Mouse (Mus musculus): ENCODE measurements around the gene Des. TPM values are rescaled to one million over a fixed set of nuclear protein-coding genes. Genes with fewer than 3 reads are reported as not detected.

The Des gene
- polyA plus RNA-seq, 1 experiment from 2014 or later, result 93.2 TPM

- H3K36me3 ChIP-seq, result 0 out of 2 replicates have a peak, but pooled peaks cover 3% of the 10 kb centered on the region
- H3K4me3 ChIP-seq (replicated peaks), result peak overlapping the region; percentile 17
- no peak overlapping the region for H3K27ac ChIP-seq
- H3K4me2 ChIP-seq, result peak overlapping the region; percentile 46
- peaks cover 23% of the 10 kb centered on the region; the same call in 1 of the 2 replicates for H3K4me1 ChIP-seq
- no peak overlapping the region for H3K9ac ChIP-seq
- 25% methylated on average over 94 of the region's 94 CpGs for WGBS
- H3K27me3 ChIP-seq (replicated peaks), result peaks cover 38% of the 10 kb centered on the region
- no peak for ATAC-seq (ENCODE audit: insufficient read depth, low FRiP score, low read depth)
- H3K9me3 ChIP-seq, result no peaks in the 10 kb centered on the region
Measured at GRCm38 (mm10) chr1:75387929-75388897, 28.1 kb downstream of the Des start.

GRCm38 (mm10) chr1:75388898-75389515 is 28.9 kb downstream of the Des start:
- no peak overlapping the region for H3K4me3 ChIP-seq (replicated peaks)
- no peak overlapping the region for H3K27ac ChIP-seq
- H3K9me3 ChIP-seq, result no peaks in the 10 kb centered on the region
- 42% methylated on average over 23 of the region's 23 CpGs for WGBS
- no peak overlapping the region for H3K9ac ChIP-seq
- peak overlapping the region; percentile 46 for H3K4me2 ChIP-seq
- peaks cover 23% of the 10 kb centered on the region; the same call in 1 of the 2 replicates for H3K4me1 ChIP-seq
- peaks cover 38% of the 10 kb centered on the region for H3K27me3 ChIP-seq (replicated peaks)
- 0 out of 2 replicates have a peak, but pooled peaks cover 3% of the 10 kb centered on the region for H3K36me3 ChIP-seq
- no peak for ATAC-seq (ENCODE audit: insufficient read depth, low FRiP score, low read depth)

GRCm38 (mm10) chr1:75393139-75393538 is 33.0 kb downstream of the Des start:
- ATAC-seq (ENCODE audit: insufficient read depth, low FRiP score, low read depth), result peak; percentile 33; the same call in 1 of the 2 replicates
- 0 out of 2 replicates have a peak, but pooled peaks cover 6% of the 10 kb centered on the region for H3K36me3 ChIP-seq
- peak overlapping the region; percentile 38 for H3K27ac ChIP-seq
- H3K4me1 ChIP-seq, result peaks cover 9% of the 10 kb centered on the region; the same call in 1 of the 2 replicates
- H3K27me3 ChIP-seq (replicated peaks), result peaks cover 13% of the 10 kb centered on the region
- H3K4me2 ChIP-seq, result no peak overlapping the region
- no peak overlapping the region for H3K9ac ChIP-seq
- H3K9me3 ChIP-seq, result no peaks in the 10 kb centered on the region
- 64% methylated on average over 9 of the region's 9 CpGs for WGBS
- H3K4me3 ChIP-seq (replicated peaks), result no peak overlapping the region

DNA sequence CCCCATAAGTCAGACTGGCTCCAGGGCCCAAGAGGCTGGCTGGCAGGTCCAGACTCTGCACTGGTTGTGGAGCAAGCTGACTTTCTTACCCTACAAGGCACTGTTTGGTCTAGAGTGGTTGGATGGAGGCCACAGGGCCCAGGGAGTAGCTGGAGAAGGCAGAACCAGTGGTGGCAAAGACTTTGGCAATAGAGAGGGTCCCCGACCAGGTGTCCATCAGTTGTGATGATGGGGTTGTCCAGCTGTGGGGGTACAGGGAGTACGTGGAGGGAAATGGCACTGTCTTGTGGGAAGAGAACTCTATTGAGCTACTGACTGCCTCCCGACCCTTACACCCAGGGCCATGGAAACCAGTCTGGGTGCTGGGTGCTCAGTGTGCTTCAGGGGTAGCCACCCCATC is 33.7 kb downstream of the Des start:
- H3K27me3 ChIP-seq (replicated peaks), result peaks cover 6% of the 10 kb centered on the region; the same call in 1 of the 2 replicates
- 92% methylated on average over 3 of the region's 3 CpGs for WGBS
- no peak overlapping the region for H3K4me3 ChIP-seq (replicated peaks)
- H3K9me3 ChIP-seq, result no peaks in the 10 kb centered on the region
- 0 out of 2 replicates have a peak overlapping the region, but pooled peaks have one; percentile 38 for H3K27ac ChIP-seq
- ATAC-seq (ENCODE audit: insufficient read depth, low FRiP score, low read depth), result no peak
- peaks cover 3% of the 10 kb centered on the region for H3K4me1 ChIP-seq
- no peak overlapping the region for H3K9ac ChIP-seq
- H3K36me3 ChIP-seq, result 0 out of 2 replicates have a peak, but pooled peaks cover 4% of the 10 kb centered on the region
- H3K4me2 ChIP-seq, result no peak overlapping the region

DNA sequence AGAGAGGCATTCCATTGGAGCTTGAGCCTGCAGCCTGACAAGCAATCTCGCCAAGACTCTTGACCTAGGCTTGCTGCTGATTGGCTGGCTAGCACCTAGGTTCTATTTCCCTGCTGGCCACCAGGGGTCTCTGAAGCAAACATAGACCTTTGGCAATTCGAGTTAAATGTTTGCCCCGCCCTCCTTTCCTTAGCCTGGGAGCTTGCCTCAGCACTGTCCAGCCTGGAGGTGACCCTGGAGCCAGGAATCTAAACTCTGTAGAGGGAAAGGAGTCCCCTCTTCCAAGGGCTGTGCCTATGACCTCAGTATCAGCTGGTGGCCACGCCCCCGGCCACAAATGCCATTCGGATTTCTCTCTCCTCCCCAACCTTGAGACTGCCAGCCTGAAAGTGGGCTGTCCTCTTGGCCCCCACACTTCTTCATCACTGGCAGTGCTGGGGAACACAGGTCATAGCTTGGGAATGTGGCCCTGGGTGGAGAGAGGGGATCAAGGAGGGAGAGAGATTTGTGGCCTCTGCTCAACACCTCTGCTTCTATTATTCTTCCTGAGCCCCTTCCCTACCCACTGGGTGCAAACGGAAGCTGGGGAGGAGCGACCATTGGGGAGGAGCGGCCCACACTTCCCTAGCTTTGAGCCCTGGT is 38.8 kb downstream of the Des start:
- ATAC-seq (ENCODE audit: insufficient read depth, low FRiP score, low read depth), result peak; percentile 51; the same call in 1 of the 2 replicates
- Histone ChIP-seq H3K9ac (no peak overlapping the region), H3K4me2 (peak overlapping the region; percentile 50; the same call in 1 of the 2 replicates), H3K4me3 (replicated peaks) (no peak overlapping the region), H3K9me3 (no peaks in the 10 kb centered on the region), H3K27me3 (replicated peaks) (no peaks in the 10 kb centered on the region), H3K27ac (peak overlapping the region; percentile 81), H3K4me1 (peaks cover 22% of the 10 kb centered on the region), H3K36me3 (peaks cover 8% of the 10 kb centered on the region)
- 11% methylated on average over 9 of the region's 9 CpGs for WGBS

GRCm38 (mm10) chr1:75399755-75400492 is 39.8 kb downstream of the Des start:
- no peak overlapping the region for H3K9ac ChIP-seq

GRCm38 (mm10) chr1:75400493-75401115 is 40.5 kb downstream of the Des start:
- Histone ChIP-seq H3K4me3 (replicated peaks) (peak overlapping the region; percentile 27; the same call in 1 of the 2 replicates), H3K27me3 (replicated peaks) (no peaks in the 10 kb centered on the region), H3K4me2 (peak overlapping the region; percentile 50), H3K27ac (peak overlapping the region; percentile 81), H3K9ac (no peak overlapping the region), H3K4me1 (peaks cover 22% of the 10 kb centered on the region), H3K36me3 (peaks cover 4% of the 10 kb centered on the region), H3K9me3 (no peaks in the 10 kb centered on the region)
- WGBS, result 32% methylated on average over 6 of the region's 6 CpGs
- ATAC-seq (ENCODE audit: insufficient read depth, low FRiP score, low read depth), result no peak

More at GRCm38 (mm10) chr1:75399755-75400492, 39.8 kb downstream of the Des start:
- Histone ChIP-seq H3K27ac (peak overlapping the region; percentile 81), H3K4me2 (peak overlapping the region; percentile 50), H3K27me3 (replicated peaks) (no peaks in the 10 kb centered on the region), H3K4me1 (peaks cover 22% of the 10 kb centered on the region), H3K36me3 (peaks cover 8% of the 10 kb centered on the region), H3K4me3 (replicated peaks) (peak overlapping the region; percentile 27), H3K9me3 (no peaks in the 10 kb centered on the region)
- 11% methylated on average over 15 of the region's 15 CpGs for WGBS
- peak; percentile 88 for ATAC-seq (ENCODE audit: insufficient read depth, low FRiP score, low read depth)

- H3K36me3 ChIP-seq, result peaks cover 12% of the 10 kb centered on the region
- WGBS, result 81% methylated on average over 3 of the region's 3 CpGs
Measured at GRCm38 (mm10) chr1:75405547-75405946, 45.4 kb downstream of the Des start.

DNA sequence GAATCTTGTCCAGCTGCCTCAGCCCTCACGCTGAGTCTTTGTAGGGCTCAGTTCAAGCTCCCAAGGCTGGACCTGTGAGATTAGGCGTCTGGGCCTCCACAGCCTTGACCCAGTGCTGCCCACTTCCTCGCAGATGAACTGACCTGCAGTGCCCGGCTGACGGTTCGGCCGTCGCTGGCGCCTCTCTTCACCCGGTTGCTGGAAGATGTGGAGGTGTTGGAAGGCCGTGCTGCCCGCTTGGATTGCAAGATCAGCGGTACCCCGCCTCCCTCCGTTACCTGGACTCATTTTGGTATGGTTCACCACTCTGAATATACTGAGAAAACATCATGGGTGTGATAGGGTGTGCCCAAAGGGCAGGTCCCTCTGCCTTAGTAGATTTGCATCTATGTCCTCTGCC is 46.0 kb downstream of the Des start:
- no peak overlapping the region for H3K4me3 ChIP-seq (replicated peaks)
- H3K9ac ChIP-seq, result no peak overlapping the region
- no peak overlapping the region for H3K27ac ChIP-seq
- H3K4me2 ChIP-seq, result no peak overlapping the region
- no peaks in the 10 kb centered on the region for H3K4me1 ChIP-seq
- 94% methylated on average over 15 of the region's 15 CpGs for WGBS
- no peaks in the 10 kb centered on the region for H3K27me3 ChIP-seq (replicated peaks)
- H3K36me3 ChIP-seq, result peaks cover 12% of the 10 kb centered on the region
- H3K9me3 ChIP-seq, result no peaks in the 10 kb centered on the region
- ATAC-seq (ENCODE audit: insufficient read depth, low FRiP score, low read depth), result no peak

More at GRCm38 (mm10) chr1:75405547-75405946, 45.4 kb downstream of the Des start:
- H3K4me1 ChIP-seq, result peaks cover 4% of the 10 kb centered on the region
- no peak for ATAC-seq (ENCODE audit: insufficient read depth, low FRiP score, low read depth)
- H3K4me3 ChIP-seq (replicated peaks), result no peak overlapping the region
- no peaks in the 10 kb centered on the region for H3K27me3 ChIP-seq (replicated peaks)
- H3K27ac ChIP-seq, result no peak overlapping the region
- H3K9ac ChIP-seq, result no peak overlapping the region
- H3K4me2 ChIP-seq, result no peak overlapping the region
- no peaks in the 10 kb centered on the region for H3K9me3 ChIP-seq

DNA sequence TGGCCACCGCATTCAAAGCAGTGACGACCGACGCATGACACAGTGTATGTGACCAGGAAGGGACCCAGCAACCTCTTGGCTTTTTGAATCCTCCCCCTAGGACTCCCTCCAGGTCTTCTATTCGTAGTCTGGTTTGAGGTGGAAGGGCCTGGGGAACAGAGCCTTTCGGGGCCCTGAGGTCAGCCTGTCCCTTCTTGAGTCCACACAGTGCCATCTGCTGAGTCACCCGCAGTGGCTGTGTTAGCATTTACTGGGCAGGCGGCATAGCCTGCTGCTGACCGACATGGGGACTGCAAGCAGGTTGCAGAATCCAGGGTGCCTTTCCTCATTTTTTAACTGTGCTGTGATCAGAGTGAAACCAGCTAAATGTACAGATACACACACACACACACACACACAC is 46.9 kb downstream of the Des start:
- no peaks in the 10 kb centered on the region for H3K4me1 ChIP-seq
- peaks cover 11% of the 10 kb centered on the region for H3K36me3 ChIP-seq
- H3K9ac ChIP-seq, result no peak overlapping the region
- H3K27me3 ChIP-seq (replicated peaks), result no peaks in the 10 kb centered on the region
- H3K9me3 ChIP-seq, result no peaks in the 10 kb centered on the region
- H3K4me3 ChIP-seq (replicated peaks), result no peak overlapping the region
- ATAC-seq (ENCODE audit: insufficient read depth, low FRiP score, low read depth), result no peak
- no peak overlapping the region for H3K4me2 ChIP-seq
- WGBS, result 92% methylated on average over 9 of the region's 9 CpGs
- no peak overlapping the region for H3K27ac ChIP-seq

Measured in stomach, embryonic 15.5 days (tissue).